Mouse (Mus musculus) olfactory bulb, adult 2 months (tissue): ENCODE results near the gene Elmsan1.

ENCODE experiments used
- CTCF ChIP-seq: fragments of 200-500 bp; IDR thresholded peaks from 2 replicates; pipeline ENCODE4 v1.5.1; 2012; ENCODE audit warnings: low read depth, mild to moderate bottlenecking, low read length, moderate library complexity; ENCODE audit not compliant: insufficient read depth
- POLR2A ChIP-seq: fragments of 200-500 bp; IDR thresholded peaks from 2 replicates; pipeline ENCODE4 v1.6.1; 2012; ENCODE audit warnings: mild to moderate bottlenecking, low read depth, low read length, moderate library complexity; ENCODE audit not compliant: insufficient read depth

GRCm38 (mm10) chr12:84210288-84210687 lies 8.4 kb downstream of the Elmsan1 start:
- TF ChIP-seq POLR2A (no peak), CTCF (no peak)
